8 mouse cellular contexts compared by ENCODE assay signal in genomic region chr6:122741460-122742227, GRCm38 (mm10). TPM values are rescaled to one million over a fixed set of nuclear protein-coding genes. Genes with fewer than 3 reads are reported as not detected.
DNase-seq lines count a peak whose midpoint lies in the region; ATAC-seq and TF ChIP-seq lines count a peak whose summit lies in the region.

No protein-coding gene starts in this region.

- H3K9ac ChIP-seq in heart, adult 2 months (ENCODE audit: low read depth, low read length), result peak overlapping the region; percentile 41; the same call in 1 of the 2 replicates
- H3K9ac ChIP-seq in hindbrain, embryonic 13.5 days, result peak overlapping the region; percentile 69
- peak overlapping the region; percentile 67 for H3K9ac ChIP-seq in midbrain, embryonic 13.5 days (replicated peaks)

- TF ChIP-seq POLR2A in heart, adult 2 months (IDR thresholded peaks at IDR 0.05; ENCODE audit: insufficient read depth, low read depth, low read length), result no peak

- H3K27me3 ChIP-seq in heart, adult 2 months (ENCODE audit: control insufficient read depth, insufficient read depth, low read length), result peaks cover 2% of the 10 kb centered on the region
- H3K27me3 ChIP-seq in hindbrain, embryonic 13.5 days, result peaks cover 45% of the 10 kb centered on the region
- peaks cover 50% of the 10 kb centered on the region for H3K27me3 ChIP-seq in midbrain, embryonic 13.5 days

- H3K36me3 ChIP-seq in heart, adult 2 months (ENCODE audit: control insufficient read depth, insufficient read depth, low read length), result no peaks in the 10 kb centered on the region
- peaks cover 6% of the 10 kb centered on the region; the same call in 1 of the 2 replicates for H3K36me3 ChIP-seq in hindbrain, embryonic 13.5 days
- no peaks in the 10 kb centered on the region for H3K36me3 ChIP-seq in midbrain, embryonic 13.5 days

- H3K79me2 ChIP-seq in heart, adult 2 months (replicated peaks; ENCODE audit: control insufficient read depth, insufficient read depth, low read length), result no peaks in the 10 kb centered on the region

- no peak for TF ChIP-seq CTCF in heart, adult 2 months (IDR thresholded peaks at IDR 0.05)

- ATAC-seq in hindbrain, embryonic 13.5 days (ENCODE audit: low FRiP score), result peak; percentile 23
- ATAC-seq in midbrain, embryonic 13.5 days, result 0 out of 2 replicates have a peak, but pooled peaks have one; percentile 22

- intact Hi-C loops in heart, adult 2 months (cut with DNase I), result loop anchor here (2.0 to 5.0 kb wide), 3 partner anchors 19 to 131 kb away; partner anchors contain the start of genes Necap1 and Slc2a3

- DNase-seq in heart, adult 2 months, result peak in 1 of 2 experiments; percentile 39
- DNase-seq in heart, adult 8-10 months (ENCODE audit: low spot score), result no peak
- DNase-seq in thymus, postnatal 36 days, result peak; percentile 13 to 19
- no peak for DNase-seq in thymus, adult 18-20 months
- no peak for DNase-seq in adrenal gland, postnatal 25 days
- DNase-seq in layer of hippocampus, adult 9-11 months, result no peak

- WGBS in heart, adult 2 months, result 9% methylated on average over 25 of the region's 25 CpGs
- 2% methylated on average over 25 of the region's 25 CpGs for WGBS in hindbrain, embryonic 13.5 days
- WGBS in midbrain, embryonic 13.5 days, result under 1% methylated on average over 25 of the region's 25 CpGs

- TF ChIP-seq EP300 in heart, adult 2 months (IDR thresholded peaks at IDR 0.05; ENCODE audit: insufficient read depth, low read depth, low read length), result no peak

- H3K4me2 ChIP-seq in hindbrain, embryonic 13.5 days, result peak overlapping the region; percentile 66
- H3K4me2 ChIP-seq in midbrain, embryonic 13.5 days (replicated peaks), result peak overlapping the region; percentile 79

- peaks cover 3% of the 10 kb centered on the region for H3K4me1 ChIP-seq in heart, adult 2 months (ENCODE audit: control insufficient read depth, insufficient read depth, low read length)
- H3K4me1 ChIP-seq in hindbrain, embryonic 13.5 days (replicated peaks), result peaks cover 22% of the 10 kb centered on the region
- peaks cover 15% of the 10 kb centered on the region for H3K4me1 ChIP-seq in midbrain, embryonic 13.5 days (replicated peaks)

- H3K9me3 ChIP-seq in hindbrain, embryonic 13.5 days, result no peaks in the 10 kb centered on the region
- no peaks in the 10 kb centered on the region for H3K9me3 ChIP-seq in midbrain, embryonic 13.5 days

- peak overlapping the region; percentile 50 for H3K4me3 ChIP-seq in heart, adult 2 months
- peak overlapping the region; percentile 49 for H3K4me3 ChIP-seq in hindbrain, embryonic 13.5 days
- peak overlapping the region; percentile 51 for H3K4me3 ChIP-seq in midbrain, embryonic 13.5 days (replicated peaks)

- H3K27ac ChIP-seq in heart, adult 2 months, result peak overlapping the region; percentile 17; the same call in 1 of the 2 replicates
- no peak overlapping the region for H3K27ac ChIP-seq in hindbrain, embryonic 13.5 days
- H3K27ac ChIP-seq in midbrain, embryonic 13.5 days, result no peak overlapping the region

RNA-seq across cellular contexts. Expression of gene Nanog, which starts 34.4 kb away (rescaled TPM):
- not detected for total RNA-seq in heart, adult 2 months (2021)
- polyA plus RNA-seq in heart, adult 2 months (2012; rRNA removed), result not detected in 2 replicates
- total RNA-seq in heart, adult 8-10 months (2022), result not detected
- polyA plus RNA-seq in hindbrain, embryonic 13.5 days (2015; fragmentation: Nextera tagmentation; extraction: Ambion mirVana), result 0.21 and 0.22 TPM in 2 replicates
- 0.09 and 0.28 TPM in 2 replicates for polyA plus RNA-seq in midbrain, embryonic 13.5 days (2015; fragmentation: Nextera tagmentation; extraction: Ambion mirVana)
- not detected in 2 replicates for total RNA-seq in adrenal gland, postnatal 25 days (2021)

RNA-seq across cellular contexts. Expression of gene Slc2a3, which starts 59.8 kb away (rescaled TPM):
- total RNA-seq in heart, adult 2 months (2021), result 1 to 10 TPM; 1.6 to 4.7 TPM
- polyA plus RNA-seq in heart, adult 2 months (2012; rRNA removed), result 3.0 and 3.3 TPM in 2 replicates
- 1 to 10 TPM; 2.3 to 2.9 (median 2.4) TPM for total RNA-seq in heart, adult 8-10 months (2022)
- 21.1 and 22.7 TPM in 2 replicates for polyA plus RNA-seq in hindbrain, embryonic 13.5 days (2015; fragmentation: Nextera tagmentation; extraction: Ambion mirVana)
- 15.9 TPM in 2 replicates for polyA plus RNA-seq in midbrain, embryonic 13.5 days (2015; fragmentation: Nextera tagmentation; extraction: Ambion mirVana)
- total RNA-seq in adrenal gland, postnatal 25 days (2021), result 4.8 and 7.9 TPM in 2 replicates

Comparison
In these comparisons a context has a peak if more than half of its experiments do, and no peak if none do; other contexts are left out.
1. DNase-seq: peak in thymus, postnatal 36 days (2 of 2); none in heart, adult 8-10 months (single experiment), thymus, adult 18-20 months (0 of 2), adrenal gland, postnatal 25 days (single experiment) and layer of hippocampus, adult 9-11 months (single experiment).
2. Peak in every context shown above with its lines, with median percentiles within 50 percentile points of each other: H3K4me3 ChIP-seq and H3K9ac ChIP-seq.